Mouse (Mus musculus): Measurements from ENCODE around the gene Plin4.

Plin4 gene

DNA sequence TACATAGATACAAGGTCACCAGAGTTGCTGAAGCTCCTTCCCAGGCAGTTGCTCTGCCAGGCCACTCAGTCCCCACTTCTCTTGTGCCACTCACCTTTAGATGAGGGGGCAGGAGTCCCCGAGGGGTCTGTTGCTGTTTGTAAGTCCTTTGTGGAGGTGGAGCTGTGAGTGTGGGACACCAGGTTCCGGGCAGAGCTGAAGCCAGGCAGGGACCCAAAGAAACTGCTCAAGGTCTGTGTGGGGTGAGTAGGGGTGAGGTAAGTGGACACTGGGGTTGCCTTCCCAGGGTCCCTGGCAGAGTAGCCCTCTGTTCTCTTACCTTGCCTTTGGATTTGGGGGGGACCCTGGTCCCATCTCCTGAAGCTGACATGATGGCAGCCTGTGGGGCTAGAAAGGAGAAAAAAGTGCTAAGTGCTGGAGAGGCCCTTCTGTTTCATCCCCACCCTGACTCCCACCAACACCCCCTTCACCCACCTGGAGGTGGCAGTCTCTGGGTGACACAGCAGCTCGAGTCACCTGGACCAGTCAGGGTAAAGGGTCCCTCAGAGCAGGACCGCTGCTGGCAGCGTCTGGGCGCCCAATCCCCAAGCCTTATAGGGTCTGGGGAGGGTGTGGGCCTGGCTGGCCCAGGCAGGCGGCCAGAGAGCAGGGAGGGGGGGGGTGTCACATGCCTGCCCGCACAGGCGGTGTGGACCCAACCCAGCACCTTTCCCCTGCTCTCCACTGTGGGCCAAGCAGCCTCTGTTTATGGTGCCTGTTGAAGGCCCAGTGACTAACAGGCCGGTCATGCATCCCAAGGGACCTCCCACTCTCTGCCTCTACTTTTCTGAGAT, at the start of gene Plin4:
Gene Plin4, minus strand, starts transcription at position 585 of the 833 bp plus-strand sequence.
- no peak for DNase-seq

DNA sequence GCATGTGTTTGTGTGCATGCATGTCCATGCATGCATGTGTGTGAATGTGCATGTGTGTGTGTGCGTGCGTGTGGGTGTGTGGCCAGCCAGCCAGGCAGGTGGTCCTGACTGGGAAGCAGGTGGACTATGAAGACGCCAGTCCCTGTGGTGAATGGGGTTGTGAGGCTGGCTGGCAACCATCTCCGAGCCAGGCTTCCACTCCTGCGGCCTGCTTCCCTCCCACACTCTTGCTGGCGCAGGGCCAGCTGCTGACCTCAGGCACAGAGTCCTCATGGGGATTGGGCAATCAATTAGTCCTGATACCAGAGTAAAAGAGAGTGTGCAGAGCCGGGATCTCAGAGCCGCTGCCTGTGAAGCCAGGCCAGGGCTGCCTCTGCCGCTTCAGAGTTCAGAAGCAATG, 44.0 kb upstream of the Plin4 start:
- DNase-seq, result peak; percentile 72

GRCm38 (mm10) chr17:56149897-56150296, 40.3 kb upstream of the Plin4 start:
- DNase-seq, result no peak

DNA sequence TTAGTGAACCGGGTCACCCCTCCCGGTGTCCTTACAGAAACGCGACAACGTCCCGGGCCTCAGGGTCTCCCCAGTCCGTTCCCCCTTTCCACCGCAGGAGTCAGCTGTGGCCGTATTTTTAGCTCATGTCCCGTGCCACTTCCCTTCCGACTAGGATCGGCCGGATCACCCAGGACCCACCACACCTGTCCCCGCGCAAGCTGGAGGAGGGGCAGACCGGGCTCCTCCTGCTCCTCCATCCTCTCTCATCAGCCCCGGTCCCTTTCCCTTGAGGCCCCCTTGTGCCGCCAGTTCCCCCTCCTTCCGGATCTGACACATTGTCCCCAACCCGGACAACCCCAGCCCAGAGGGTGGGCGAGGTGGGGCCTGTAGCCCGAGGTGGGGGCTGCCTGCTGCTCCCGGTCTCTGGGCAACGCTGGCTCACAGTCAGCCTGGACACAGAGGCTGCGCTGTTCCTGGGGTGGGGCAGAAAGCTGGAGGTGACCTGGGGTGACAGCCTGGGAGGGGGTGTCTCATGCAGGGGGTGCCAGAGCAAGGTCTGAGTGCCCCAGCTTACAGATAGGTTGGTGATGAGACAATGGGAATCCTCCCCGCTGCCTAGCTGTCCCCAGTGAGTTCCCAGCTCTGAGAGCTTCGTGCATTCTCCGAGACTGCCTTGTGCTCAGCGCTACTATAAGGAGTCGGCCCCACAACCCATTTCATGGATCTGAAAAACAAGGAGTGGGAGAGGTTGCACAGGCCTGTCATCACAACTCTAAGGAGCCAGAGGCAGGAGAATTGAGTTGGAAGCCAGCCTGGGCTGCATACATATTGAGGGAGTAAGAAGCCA, 39.4 kb upstream of the Plin4 start:
- no peak for DNase-seq

DNA sequence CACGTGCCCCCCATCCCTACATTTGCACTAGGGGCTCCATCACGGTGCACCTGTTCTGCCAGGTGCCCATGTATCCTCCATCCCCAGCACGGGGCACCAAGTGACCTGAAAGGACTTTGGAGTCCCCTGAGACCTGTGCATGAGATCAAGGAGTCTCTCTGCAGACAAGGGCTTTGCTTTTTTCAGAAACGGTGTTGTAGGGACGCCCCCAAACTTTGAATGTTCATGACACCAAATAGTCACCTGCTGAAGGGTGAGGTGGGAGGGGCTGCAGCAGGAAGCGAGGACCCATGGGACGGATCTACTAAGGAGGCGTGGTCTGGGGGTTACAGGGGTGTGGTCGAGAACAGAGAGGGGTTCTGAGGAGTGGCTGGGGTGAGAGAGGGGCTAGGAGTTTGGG, 38.7 kb upstream of the Plin4 start:
- no peak for DNase-seq

GRCm38 (mm10) chr17:56147420-56147819, 37.8 kb upstream of the Plin4 start:
- no peak for DNase-seq

GRCm38 (mm10) chr17:56146131-56146530, 36.5 kb upstream of the Plin4 start:
- no peak for DNase-seq

DNA sequence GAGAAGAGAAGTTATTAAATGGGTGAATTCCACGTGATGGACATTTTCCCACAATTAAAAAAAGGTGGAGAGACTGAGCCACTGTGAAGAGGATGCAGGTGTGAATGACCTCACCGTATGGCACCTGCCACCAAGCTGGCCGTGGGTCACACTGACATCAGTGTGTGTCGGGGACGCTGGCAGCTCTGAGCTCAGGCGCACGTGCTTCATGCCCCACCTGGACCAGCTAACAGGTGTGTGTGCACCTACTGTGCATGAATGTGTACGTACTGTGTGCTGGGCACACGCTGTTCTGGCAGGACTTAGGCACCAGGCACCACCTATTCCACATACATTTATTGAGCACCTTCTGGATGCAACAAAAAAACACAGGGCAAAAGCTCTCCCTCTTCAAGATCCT, 34.9 kb upstream of the Plin4 start:
- no peak for DNase-seq

DNA sequence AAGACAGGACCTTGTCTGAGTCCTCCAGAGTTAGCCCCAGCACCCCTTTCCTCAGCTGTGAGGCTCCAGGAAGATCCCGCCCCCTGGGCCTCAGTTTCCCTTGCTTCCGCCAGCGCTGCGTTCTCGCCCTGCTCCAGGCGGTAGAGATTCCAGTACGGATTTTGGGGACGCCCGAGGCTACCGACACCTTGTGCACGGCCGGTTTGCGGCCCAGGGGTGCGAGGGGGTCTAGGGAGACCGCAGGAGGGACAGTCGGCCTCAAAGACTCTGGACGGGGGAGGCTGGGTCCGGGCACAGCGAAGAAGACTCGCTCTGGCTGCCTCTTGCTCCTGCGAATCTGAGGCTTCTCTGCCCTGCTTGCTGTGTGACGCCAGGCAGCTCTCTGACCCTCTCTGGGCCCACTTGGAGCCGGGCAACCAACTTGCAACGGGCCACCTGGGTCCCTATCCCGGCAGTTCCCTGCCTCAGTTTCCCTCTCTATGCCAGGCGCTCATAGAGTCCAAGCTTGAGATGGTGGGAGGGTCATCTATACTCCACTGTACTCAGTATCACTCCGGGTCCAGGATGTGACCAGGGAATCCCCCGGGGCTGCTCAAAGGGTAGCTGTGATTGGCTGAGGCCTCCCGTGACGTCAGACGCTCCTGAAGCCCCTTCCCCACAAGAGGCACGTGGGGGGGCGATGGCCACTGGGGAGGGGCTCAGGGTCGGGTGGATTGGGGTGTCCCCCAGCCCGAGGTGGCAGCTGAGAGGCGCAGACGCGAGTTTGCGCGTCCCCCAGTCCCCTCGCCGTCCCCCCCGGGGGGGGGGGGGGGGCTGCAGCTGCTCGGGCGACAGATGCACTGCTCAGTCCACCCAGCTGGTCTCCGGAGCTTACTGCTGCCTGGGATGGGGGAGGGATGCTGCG, 32.4 kb upstream of the Plin4 start:
- no peak for DNase-seq

GRCm38 (mm10) chr17:56139858-56140595, 30.4 kb upstream of the Plin4 start, which contains the start of gene Sema6b:
Sema6b (minus strand) TSS chr17:56140343.
- peak; percentile 55 for DNase-seq

GRCm38 (mm10) chr17:56139355-56139754, 29.8 kb upstream of the Plin4 start:
- no peak for DNase-seq

GRCm38 (mm10) chr17:56137839-56138613, 28.4 kb upstream of the Plin4 start:
- DNase-seq, result no peak

DNA sequence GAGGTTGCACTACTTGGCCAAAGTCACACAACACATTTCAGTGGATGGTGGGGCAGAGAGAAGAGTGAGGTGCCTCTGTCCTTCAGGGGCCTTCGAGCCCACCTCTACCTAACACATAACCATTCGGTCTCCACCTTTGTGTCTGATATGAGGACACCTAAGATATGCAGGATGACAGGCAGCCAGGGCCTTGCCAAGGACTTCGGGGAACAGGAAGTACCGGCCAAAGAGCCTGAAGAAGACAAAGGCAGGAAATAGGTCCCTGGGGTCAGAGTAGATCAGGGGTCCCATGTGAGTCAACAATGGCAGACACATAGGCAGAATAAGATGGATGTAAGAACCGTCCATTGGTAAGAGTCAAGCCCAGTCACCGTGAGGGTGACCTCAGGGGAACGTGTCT, 27.0 kb upstream of the Plin4 start:
- no peak for DNase-seq

DNA sequence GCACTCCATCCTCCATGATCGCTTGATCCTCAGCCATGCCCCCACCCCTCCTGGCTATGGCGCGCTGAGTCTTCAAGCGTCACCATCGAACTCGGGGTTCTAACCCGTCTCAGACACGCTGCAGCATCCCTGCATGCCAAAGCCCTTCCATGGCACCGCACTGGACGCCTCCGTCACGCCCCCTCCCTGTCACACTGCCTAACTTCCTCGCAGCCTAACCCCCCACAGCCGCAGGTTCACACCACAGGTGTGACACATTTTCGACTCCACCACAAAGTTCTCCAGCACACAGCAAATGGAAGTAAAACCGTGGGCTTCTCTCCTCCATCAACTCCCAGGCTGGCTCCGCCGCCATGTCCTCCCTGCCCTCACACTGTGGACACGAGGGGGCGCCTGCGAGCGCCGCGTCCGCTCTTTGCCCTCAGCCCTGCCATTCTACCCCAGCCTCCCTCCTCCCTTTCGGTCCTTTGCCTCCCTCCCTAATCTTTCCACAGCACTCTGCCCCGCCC, 24.9 kb upstream of the Plin4 start:
- DNase-seq, result peak; percentile 78

DNA sequence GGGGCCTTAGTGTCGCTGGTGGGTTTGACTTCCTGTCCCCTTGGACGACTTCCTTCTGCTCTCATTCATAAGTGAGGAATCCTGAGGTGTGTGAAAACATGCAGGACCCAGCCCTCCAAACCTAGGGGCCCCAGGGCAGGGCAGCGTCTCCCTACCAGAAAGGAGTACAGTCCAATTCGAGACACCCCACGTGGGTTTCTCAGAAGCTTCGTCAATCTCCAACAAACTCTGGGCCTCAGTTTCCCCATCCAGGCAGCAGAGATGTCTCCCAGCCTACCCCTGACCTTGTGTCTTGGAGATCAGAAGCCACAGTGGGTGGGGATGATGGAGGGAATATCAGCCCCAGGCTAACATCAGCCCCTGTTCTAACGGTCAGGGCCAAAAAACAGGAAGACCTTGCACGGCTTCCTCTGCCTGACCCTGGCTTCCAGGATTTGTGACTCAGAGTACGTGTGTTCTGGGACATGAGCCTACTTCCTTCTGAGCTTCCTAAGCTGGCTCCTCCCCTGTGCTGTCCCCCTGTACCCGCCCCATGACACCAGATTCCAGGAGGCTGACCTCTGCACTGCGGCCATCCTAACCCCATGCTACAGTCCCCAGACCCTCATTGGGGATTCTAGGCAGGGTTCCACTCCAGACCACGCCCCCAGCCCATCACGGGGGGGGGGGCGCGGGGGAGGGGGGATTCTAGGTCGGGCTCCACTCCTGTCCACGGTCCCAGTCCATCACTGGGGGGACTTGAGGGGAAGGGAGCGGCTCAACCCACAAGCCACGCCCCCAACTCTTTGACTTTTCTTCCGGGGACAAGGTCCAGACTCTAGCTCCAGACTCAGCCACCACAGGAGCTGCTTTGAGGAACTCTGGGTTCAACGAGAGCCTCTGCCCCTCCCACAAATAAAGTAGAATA, 24.1 kb upstream of the Plin4 start:
- DNase-seq, result peak; percentile 66

- DNase-seq, result peak; percentile 66
Measured at GRCm38 (mm10) chr17:56132661-56133060, 23.1 kb upstream of the Plin4 start.

DNA sequence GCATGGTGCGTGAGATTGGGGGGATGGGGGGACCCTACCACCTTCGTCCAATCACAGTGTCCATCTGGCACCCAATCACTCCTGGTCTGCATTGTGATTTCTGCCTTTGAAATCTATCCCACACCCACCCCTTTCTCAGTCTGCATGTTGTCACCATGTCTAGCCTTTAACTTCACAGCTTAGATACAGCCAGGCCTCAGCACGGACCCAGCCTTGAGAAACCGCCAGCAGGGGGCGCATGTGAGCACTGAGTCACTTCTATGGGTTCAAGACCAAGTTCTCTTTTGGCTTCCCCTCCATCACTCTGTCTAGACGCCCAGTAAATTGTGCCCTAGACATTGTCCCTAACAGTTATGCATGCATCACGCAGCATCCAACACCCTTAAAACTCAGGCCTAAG, 22.2 kb upstream of the Plin4 start:
- peak; percentile 76 for DNase-seq

- no peak for DNase-seq
Measured at GRCm38 (mm10) chr17:56131136-56131535, 21.5 kb upstream of the Plin4 start.

- DNase-seq, result no peak
Measured at GRCm38 (mm10) chr17:56128246-56128645, 18.6 kb upstream of the Plin4 start.

- DNase-seq, result no peak
Measured at GRCm38 (mm10) chr17:56126175-56126574, 16.6 kb upstream of the Plin4 start.

Measured in liver (tissue).